Mouse (Mus musculus): ENCODE data around the gene Hnrnpl. TPM values are rescaled to one million over a fixed set of nuclear protein-coding genes. Genes with fewer than 3 reads are reported as not detected.

The Hnrnpl gene
- total and polyA plus RNA-seq, 2 experiments from 2014 or later = 171 to 259 TPM

DNA sequence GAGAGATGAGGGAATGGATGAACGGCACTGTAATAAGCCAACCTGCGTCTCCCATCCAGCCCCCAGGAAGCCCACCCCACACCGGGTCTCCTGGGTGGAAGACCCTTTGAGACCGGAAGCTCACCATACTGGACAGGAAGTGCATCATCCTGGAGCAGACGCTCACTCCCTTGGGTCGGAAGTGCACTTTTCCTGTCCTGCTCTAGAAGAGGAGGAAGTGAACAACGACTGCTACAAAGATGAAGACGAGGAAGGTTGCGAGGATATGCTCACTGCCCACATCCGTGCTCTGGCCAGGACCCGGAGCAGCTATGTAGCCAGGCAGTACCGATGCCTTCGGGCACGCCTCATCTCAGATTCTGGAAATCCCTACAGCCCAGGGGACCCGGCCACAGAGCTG is 12.5 kb upstream of the Hnrnpl start:
- H3K4me3 ChIP-seq (ENCODE audit: low read depth, low read length) = peak overlapping the region; percentile 26
- H3K4me1 ChIP-seq (ENCODE audit: control insufficient read depth, insufficient read depth) = peaks cover 3% of the 10 kb centered on the region; the same call in 1 of the 2 replicates
- WGBS = 59% methylated on average over 15 of the region's 15 CpGs
- no peaks in the 10 kb centered on the region for H3K27me3 ChIP-seq (ENCODE audit: control insufficient read depth, insufficient read depth, low read length)
- H3K27ac ChIP-seq (ENCODE audit: low read depth) = peak overlapping the region; percentile 76
- no peak for ATAC-seq (ENCODE audit: insufficient read depth, low read depth)
- peak overlapping the region; percentile 58 for H3K4me2 ChIP-seq (ENCODE audit: low read depth, low read length)
- no peak overlapping the region for H3K9ac ChIP-seq (replicated peaks; ENCODE audit: low read depth, low read length)
- no peaks in the 10 kb centered on the region for H3K36me3 ChIP-seq (replicated peaks; ENCODE audit: control insufficient read depth, insufficient read depth, low read length)
- 0 out of 2 replicates have a peak, but pooled peaks have one; percentile 46 for TF ChIP-seq EP300 (IDR thresholded peaks at IDR 0.05; ENCODE audit: low read depth)
- TF ChIP-seq CTCF (IDR thresholded peaks at IDR 0.05; ENCODE audit: low read depth) = no peak
- DNase-seq (ENCODE audit: low spot score) = no peak
- H3K9me3 ChIP-seq (replicated peaks; ENCODE audit: control insufficient read depth, low read length) = no peaks in the 10 kb centered on the region

DNA sequence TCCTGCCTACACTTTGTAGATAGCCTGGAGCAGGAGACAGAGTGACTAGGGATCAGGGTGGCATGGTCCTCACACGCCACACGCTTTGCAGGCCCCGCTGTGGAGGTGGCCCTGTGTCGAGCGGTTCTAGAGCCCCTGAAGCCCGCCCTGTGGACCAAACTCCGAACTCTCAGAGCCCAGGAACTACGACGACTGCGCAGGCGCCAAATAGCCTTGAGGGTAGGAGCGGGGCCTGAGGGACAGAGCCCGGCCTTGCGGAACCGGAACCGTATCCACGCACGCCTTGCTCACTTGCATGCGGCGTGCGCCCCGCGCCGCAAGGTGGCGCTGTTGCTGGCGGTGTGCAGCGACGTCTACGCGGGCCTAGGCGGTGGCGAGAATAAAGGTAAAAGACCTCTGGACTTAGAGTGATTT is 11.8 kb upstream of the Hnrnpl start:
- Histone ChIP-seq H3K9ac (replicated peaks; ENCODE audit: low read depth, low read length) (peak overlapping the region; percentile 47), H3K4me3 (ENCODE audit: low read depth, low read length) (peak overlapping the region; percentile 26), H3K27me3 (ENCODE audit: control insufficient read depth, insufficient read depth, low read length) (no peaks in the 10 kb centered on the region), H3K27ac (ENCODE audit: low read depth) (peak overlapping the region; percentile 76), H3K36me3 (replicated peaks; ENCODE audit: control insufficient read depth, insufficient read depth, low read length) (no peaks in the 10 kb centered on the region), H3K9me3 (replicated peaks; ENCODE audit: control insufficient read depth, low read length) (no peaks in the 10 kb centered on the region), H3K4me1 (ENCODE audit: control insufficient read depth, insufficient read depth) (peaks cover 3% of the 10 kb centered on the region; the same call in 1 of the 2 replicates), H3K4me2 (ENCODE audit: low read depth, low read length) (peak overlapping the region; percentile 58)
- 11% methylated on average over 32 of the region's 32 CpGs for WGBS
- ATAC-seq (ENCODE audit: insufficient read depth, low read depth) (peak; percentile 85), DNase-seq (ENCODE audit: low spot score) (peak; percentile 67)
- TF ChIP-seq CTCF (IDR thresholded peaks at IDR 0.05; ENCODE audit: low read depth) (peak; percentile 98), EP300 (IDR thresholded peaks at IDR 0.05; ENCODE audit: low read depth) (no peak)

DNA sequence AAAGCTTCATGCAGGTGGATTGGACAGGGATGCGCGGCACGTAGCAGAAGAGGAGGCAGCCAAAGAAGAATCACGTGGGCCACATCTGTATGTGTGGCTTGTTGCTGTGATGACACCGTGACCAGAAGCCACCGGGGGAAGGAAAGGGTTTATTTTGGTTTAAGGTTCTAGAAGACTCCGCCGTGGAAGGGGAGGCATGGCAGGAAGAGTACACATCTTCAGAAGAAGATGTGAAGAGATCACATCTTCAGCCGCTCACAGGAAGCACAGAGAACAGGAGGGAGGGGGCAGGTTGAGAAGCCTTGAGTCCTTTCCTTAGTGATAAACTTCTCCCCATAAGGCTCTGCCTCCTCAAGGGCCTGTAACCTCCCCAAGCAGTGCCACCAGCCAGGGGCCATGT is 8.3 kb upstream of the Hnrnpl start:
- Histone ChIP-seq H3K4me3 (ENCODE audit: low read depth, low read length) (no peak overlapping the region), H3K4me1 (ENCODE audit: control insufficient read depth, insufficient read depth) (peaks cover 24% of the 10 kb centered on the region), H3K9ac (replicated peaks; ENCODE audit: low read depth, low read length) (no peak overlapping the region), H3K4me2 (ENCODE audit: low read depth, low read length) (no peak overlapping the region), H3K36me3 (replicated peaks; ENCODE audit: control insufficient read depth, insufficient read depth, low read length) (no peaks in the 10 kb centered on the region), H3K27ac (ENCODE audit: low read depth) (no peak overlapping the region), H3K27me3 (ENCODE audit: control insufficient read depth, insufficient read depth, low read length) (no peaks in the 10 kb centered on the region), H3K9me3 (replicated peaks; ENCODE audit: control insufficient read depth, low read length) (no peaks in the 10 kb centered on the region)
- no peak for ATAC-seq (ENCODE audit: insufficient read depth, low read depth)
- WGBS = 84% methylated on average over 9 of the region's 9 CpGs
- TF ChIP-seq CTCF (IDR thresholded peaks at IDR 0.05; ENCODE audit: low read depth) (no peak), EP300 (IDR thresholded peaks at IDR 0.05; ENCODE audit: low read depth) (no peak)
- no peak for DNase-seq (ENCODE audit: low spot score)

DNA sequence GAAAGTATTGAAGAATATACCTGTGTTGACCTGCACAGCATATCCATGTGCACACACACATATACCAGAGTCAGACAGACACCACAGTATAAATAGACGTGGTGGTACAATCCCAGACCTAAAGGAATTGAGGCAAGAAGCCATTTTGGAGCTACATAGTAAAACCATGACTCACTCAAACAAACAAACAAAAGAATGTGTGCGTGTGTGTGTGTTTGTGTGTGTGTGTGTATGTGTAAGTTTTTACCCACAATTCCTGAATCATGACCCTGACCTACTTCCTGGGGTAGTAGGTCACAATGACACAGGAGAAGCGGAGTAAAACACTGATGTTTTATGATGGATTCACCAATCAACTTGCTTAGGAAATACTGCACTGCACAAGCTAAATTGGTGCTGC is 6.9 kb upstream of the Hnrnpl start:
- Histone ChIP-seq H3K36me3 (replicated peaks; ENCODE audit: control insufficient read depth, insufficient read depth, low read length) (no peaks in the 10 kb centered on the region), H3K4me2 (ENCODE audit: low read depth, low read length) (no peak overlapping the region), H3K27ac (ENCODE audit: low read depth) (peak overlapping the region; percentile 90), H3K9me3 (replicated peaks; ENCODE audit: control insufficient read depth, low read length) (no peaks in the 10 kb centered on the region), H3K4me3 (ENCODE audit: low read depth, low read length) (no peak overlapping the region), H3K4me1 (ENCODE audit: control insufficient read depth, insufficient read depth) (peaks cover 22% of the 10 kb centered on the region), H3K27me3 (ENCODE audit: control insufficient read depth, insufficient read depth, low read length) (no peaks in the 10 kb centered on the region), H3K9ac (replicated peaks; ENCODE audit: low read depth, low read length) (no peak overlapping the region)
- ATAC-seq (ENCODE audit: insufficient read depth, low read depth) = no peak
- TF ChIP-seq CTCF (IDR thresholded peaks at IDR 0.05; ENCODE audit: low read depth) (no peak), EP300 (IDR thresholded peaks at IDR 0.05; ENCODE audit: low read depth) (no peak)
- WGBS = 52% methylated on average over 3 of the region's 3 CpGs
- DNase-seq (ENCODE audit: low spot score) = no peak

DNA sequence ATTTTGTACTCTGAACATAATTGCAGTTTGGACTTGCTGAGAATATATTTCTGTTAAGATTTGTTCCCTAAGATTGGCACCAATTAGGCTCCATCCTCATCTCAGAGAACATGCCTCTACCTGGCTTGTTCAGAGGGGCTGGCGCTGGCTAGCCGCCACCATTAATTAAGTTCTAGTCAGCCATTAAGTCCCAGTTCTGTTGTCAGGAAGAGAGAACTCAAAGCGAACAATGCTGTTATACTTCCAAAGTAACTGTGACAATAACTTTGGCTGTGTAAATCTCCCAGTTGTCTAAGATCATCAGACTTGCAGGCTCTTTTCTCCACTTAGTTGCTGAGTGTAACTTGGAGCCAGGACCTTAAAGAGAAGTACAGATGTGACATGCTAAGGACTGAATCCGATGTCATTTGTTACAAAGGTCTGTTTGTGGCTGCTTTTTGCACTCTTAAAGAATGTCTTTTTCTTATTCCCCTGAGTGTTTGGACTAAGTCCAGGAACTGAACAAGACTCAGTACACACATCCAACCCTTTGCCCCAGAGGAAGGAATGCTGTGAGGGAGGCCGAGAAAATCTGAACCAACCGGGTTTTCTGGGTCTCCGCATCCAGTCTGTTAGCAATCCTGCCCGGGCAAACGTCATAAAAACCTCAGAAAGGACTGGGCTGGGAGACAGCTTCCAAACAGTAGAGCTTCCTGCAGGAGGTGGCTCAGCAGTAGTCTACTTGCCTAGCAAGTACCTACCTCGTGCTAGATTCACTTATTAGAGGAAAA is 6.3 kb upstream of the Hnrnpl start:
- Histone ChIP-seq H3K4me3 (ENCODE audit: low read depth, low read length) (no peak overlapping the region), H3K36me3 (replicated peaks; ENCODE audit: control insufficient read depth, insufficient read depth, low read length) (no peaks in the 10 kb centered on the region), H3K9me3 (replicated peaks; ENCODE audit: control insufficient read depth, low read length) (no peaks in the 10 kb centered on the region), H3K4me1 (ENCODE audit: control insufficient read depth, insufficient read depth) (peaks cover 25% of the 10 kb centered on the region), H3K9ac (replicated peaks; ENCODE audit: low read depth, low read length) (no peak overlapping the region), H3K27ac (ENCODE audit: low read depth) (peak overlapping the region; percentile 90), H3K27me3 (ENCODE audit: control insufficient read depth, insufficient read depth, low read length) (no peaks in the 10 kb centered on the region), H3K4me2 (ENCODE audit: low read depth, low read length) (no peak overlapping the region)
- DNase-seq (ENCODE audit: low spot score) (peak; percentile 74), ATAC-seq (ENCODE audit: insufficient read depth, low read depth) (peak; percentile 53)
- 0 out of 2 replicates have a peak, but pooled peaks have one; percentile 29 for TF ChIP-seq EP300 (IDR thresholded peaks at IDR 0.05; ENCODE audit: low read depth)
- no peak for TF ChIP-seq CTCF (IDR thresholded peaks at IDR 0.05; ENCODE audit: low read depth)
- 24% methylated on average over 10 of the region's 10 CpGs for WGBS
